Mouse (Mus musculus): ENCODE results near the gene Lars2. TPM values are rescaled to one million over a fixed set of nuclear protein-coding genes. Genes with fewer than 3 reads are reported as not detected.

Gene Lars2
- polyA plus RNA-seq, 1 experiment from 2014 or later: 117 TPM

DNA sequence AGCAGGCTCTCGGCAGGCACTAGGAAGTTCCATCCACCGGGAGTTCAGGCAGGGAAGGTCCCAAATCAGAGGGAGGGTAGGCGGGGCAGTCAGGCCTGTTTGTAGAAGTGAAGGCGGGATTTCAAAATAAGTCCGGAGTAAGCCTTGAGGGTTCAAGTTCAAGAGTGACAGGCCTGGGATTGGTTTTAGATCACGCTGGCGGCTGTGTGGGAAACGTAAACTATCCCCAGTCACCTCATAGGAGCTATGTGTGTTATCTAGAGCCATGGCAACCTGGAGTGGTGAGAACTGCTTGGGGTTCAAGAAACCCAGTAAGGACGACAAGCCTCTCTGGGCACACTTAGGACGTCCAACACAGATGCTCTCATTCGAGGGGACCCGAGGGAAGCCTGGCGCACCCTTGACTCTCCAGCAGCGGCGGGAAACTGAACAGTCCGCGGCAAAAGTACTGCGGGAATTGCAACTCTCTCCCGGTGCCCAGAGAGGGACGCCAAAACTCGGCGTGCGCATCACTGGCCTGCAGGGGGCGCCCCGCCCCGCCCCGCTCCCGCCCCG, 111.4 kb downstream of the Lars2 start:
- Histone ChIP-seq H3K36me3 (ENCODE audit: inconsistent target) (peaks cover 13% of the 10 kb centered on the region; the same call in 1 of the 2 replicates), H3K4me3 (ENCODE audit: inconsistent target) (peak overlapping the region; percentile 8; the same call in 1 of the 2 replicates), H3K27ac (no peak overlapping the region), H3K79me2 (ENCODE audit: inconsistent target) (peaks cover 39% of the 10 kb centered on the region)
- WGBS (ENCODE audit: missing documents): 8% methylated on average over 27 of the region's 29 CpGs

DNA sequence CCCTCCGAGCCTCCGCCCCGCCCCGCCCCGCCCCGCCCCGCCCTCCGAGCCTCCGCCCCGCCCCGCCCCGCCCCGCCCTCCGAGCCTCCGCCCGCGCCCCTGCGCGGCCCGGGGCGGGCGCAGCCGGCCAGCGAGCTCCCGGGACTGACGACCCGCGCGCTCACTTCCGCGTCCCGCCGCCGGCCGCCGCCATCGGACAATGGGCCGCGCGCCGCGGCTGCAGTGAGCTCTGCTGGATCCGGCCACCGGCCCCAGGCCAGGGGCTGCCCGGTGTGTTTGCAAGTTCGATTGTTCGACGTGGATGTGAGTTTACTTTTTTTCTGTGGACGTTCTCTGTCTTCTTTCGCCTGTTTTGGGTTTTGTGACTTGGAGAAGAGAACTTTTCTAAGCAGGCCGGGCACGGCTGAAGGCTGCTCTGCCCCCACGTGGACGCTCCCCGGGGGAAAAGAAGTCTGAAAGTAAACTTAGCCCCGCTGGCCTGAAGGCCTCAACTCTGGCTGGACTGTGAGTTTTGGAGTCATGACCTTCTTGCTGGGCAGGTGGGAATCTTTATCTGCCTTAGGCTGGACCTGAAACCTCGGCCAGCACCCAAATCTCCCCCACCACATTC, 112.0 kb downstream of the Lars2 start, which contains the start of gene Limd1:
Limd1 (plus strand) TSS at position 121 of the 610 bp plus-strand sequence.
- peak within 1 kb of the TSS; percentile 68 for H3K27ac ChIP-seq
- H3K36me3 ChIP-seq (ENCODE audit: inconsistent target): peaks cover 13% of the 10 kb centered on the region; the same call in 1 of the 2 replicates
- H3K4me3 ChIP-seq (ENCODE audit: inconsistent target): peak within 1 kb of the TSS; percentile 65
- WGBS (ENCODE audit: missing documents): under 1% methylated on average over 53 of the region's 57 CpGs
- H3K79me2 ChIP-seq (ENCODE audit: inconsistent target): peaks cover 45% of the 10 kb centered on the region

DNA sequence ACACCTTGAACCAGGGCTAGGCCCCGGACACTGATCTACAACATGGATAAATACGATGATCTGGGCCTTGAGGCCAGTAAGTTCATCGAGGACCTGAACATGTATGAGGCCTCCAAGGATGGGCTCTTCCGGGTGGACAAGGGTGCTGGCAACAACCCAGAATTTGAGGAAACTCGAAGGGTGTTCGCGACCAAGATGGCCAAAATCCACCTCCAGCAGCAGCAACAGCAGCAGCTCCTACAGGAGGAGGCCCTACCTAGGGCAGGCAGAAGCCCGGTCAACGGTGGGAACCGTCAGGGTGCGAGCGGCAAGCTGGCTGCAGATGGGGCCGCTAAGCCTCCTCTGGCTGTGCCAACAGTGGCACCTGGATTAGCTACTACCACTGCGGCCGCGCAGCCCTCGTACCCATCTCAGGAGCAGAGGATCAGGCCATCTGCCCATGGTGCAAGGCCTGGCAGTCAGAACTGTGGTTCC, 112.5 kb downstream of the Lars2 start:
- Histone ChIP-seq H3K79me2 (ENCODE audit: inconsistent target) (peaks cover 50% of the 10 kb centered on the region), H3K36me3 (ENCODE audit: inconsistent target) (peaks cover 13% of the 10 kb centered on the region; the same call in 1 of the 2 replicates), H3K27ac (peak overlapping the region; percentile 68), H3K4me3 (ENCODE audit: inconsistent target) (peak overlapping the region; percentile 65)
- 36% methylated on average over 17 of the region's 17 CpGs for WGBS (ENCODE audit: missing documents)

DNA sequence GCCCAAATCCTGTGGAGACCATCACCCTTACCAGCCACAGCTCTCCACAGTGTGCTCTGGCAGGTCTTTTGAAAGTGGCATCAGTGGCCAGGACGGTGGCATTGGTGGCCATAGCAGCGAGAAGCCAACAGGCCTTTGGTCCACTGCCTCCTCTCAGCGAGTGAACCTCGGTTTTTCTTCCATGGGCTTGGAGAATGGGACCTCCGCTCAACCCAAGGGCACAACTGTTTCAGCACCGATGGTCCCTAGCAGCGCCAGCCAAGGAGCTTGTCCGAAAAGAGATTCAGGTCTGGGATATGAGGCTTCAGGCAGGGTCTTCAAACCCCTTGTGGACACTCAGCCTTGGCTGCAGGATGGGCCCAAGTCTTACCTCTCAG, 113.1 kb downstream of the Lars2 start:
- WGBS (ENCODE audit: missing documents): 93% methylated on average over 8 of the region's 8 CpGs
- peak overlapping the region; percentile 68; the same call in 1 of the 2 replicates for H3K27ac ChIP-seq
- H3K36me3 ChIP-seq (ENCODE audit: inconsistent target): peaks cover 16% of the 10 kb centered on the region; the same call in 1 of the 2 replicates
- H3K4me3 ChIP-seq (ENCODE audit: inconsistent target): peak overlapping the region; percentile 65; the same call in 1 of the 2 replicates
- peaks cover 57% of the 10 kb centered on the region for H3K79me2 ChIP-seq (ENCODE audit: inconsistent target)

DNA sequence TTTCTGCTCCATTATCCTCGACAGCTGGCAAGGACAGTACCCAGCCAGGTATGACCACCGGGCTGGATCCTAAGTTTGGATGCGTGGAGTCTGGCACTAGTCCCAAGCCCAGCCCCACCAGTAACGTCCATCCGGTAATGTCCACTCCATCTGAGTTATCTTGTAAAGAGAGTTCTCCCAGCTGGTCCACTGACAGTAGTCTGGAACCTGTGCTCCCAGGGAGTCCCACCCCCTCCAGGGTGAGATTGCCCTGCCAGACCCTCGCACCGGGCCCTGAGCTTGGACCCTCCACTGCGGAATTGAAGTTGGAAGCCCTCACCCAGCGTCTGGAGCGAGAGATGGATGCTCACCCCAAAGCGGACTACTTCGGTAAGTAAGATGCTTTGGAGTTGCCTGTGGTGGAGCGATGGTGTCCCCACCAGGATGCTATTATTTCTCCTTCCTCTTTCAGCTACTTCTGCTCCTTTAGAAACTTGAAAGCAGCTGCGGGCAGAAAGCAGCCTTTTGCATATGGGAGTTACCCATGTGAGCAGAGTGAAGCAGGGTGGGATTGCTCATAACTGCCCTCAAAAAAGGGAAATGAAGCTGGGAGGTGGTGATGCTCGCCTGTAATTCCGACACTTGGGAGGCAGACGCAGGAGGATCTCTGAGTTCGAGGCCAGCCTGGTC, 113.7 kb downstream of the Lars2 start:
- H3K4me3 ChIP-seq (ENCODE audit: inconsistent target): no peak overlapping the region
- H3K79me2 ChIP-seq (ENCODE audit: inconsistent target): peaks cover 62% of the 10 kb centered on the region
- peaks cover 17% of the 10 kb centered on the region; the same call in 1 of the 2 replicates for H3K36me3 ChIP-seq (ENCODE audit: inconsistent target)
- WGBS (ENCODE audit: missing documents): 42% methylated on average over 18 of the region's 18 CpGs
- 0 out of 2 replicates have a peak overlapping the region, but pooled peaks have one; percentile 8 for H3K27ac ChIP-seq

DNA sequence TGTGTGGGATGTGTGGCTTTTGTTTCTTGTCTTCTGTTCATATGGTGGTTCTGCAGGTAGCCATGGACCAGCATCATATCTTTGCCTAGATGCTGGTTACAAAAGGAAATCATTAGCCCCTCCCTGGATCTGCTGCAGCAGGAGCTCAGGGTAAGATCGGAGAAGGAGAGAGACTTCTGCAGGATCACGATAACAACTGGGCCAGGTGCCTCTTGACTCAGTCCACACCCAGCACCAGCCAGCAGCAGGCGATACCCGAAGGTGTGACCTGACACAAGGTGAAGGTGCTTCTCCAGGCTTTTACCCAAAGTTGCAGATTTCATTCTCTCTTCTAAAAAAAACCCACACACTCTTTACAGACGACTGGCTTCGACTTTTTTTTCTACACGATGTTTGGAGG, 114.4 kb downstream of the Lars2 start:
- 0 out of 2 replicates have a peak overlapping the region, but pooled peaks have one; percentile 8 for H3K27ac ChIP-seq
- 85% methylated on average over 7 of the region's 7 CpGs for WGBS (ENCODE audit: missing documents)
- H3K36me3 ChIP-seq (ENCODE audit: inconsistent target): peaks cover 17% of the 10 kb centered on the region; the same call in 1 of the 2 replicates
- H3K79me2 ChIP-seq (ENCODE audit: inconsistent target): peaks cover 69% of the 10 kb centered on the region
- no peak overlapping the region for H3K4me3 ChIP-seq (ENCODE audit: inconsistent target)

DNA sequence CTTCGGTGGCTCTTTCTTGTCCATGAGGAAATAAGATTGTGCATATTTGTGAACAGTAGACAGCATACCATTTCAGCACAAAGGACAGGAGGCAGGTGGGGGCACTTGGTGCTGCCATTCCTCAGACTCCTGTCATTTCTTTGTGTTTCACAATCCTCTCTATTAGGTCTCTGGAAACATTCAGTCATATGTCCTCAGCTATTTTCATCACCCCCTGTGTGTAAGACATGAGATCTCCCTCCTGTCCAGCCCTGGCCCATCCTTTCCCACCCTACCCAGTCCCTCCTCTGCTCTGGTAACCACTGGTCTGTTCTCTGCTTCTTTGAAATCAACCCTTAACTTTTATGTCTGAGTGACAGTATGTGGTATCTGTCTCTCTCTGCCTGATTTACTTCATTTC, 116.9 kb downstream of the Lars2 start:
- WGBS (ENCODE audit: missing documents): 90% methylated on average over 1 of the region's 1 CpGs
- H3K4me3 ChIP-seq (ENCODE audit: inconsistent target): no peak overlapping the region
- peaks cover 94% of the 10 kb centered on the region for H3K79me2 ChIP-seq (ENCODE audit: inconsistent target)
- peaks cover 26% of the 10 kb centered on the region for H3K36me3 ChIP-seq (ENCODE audit: inconsistent target)
- H3K27ac ChIP-seq: no peak overlapping the region

DNA sequence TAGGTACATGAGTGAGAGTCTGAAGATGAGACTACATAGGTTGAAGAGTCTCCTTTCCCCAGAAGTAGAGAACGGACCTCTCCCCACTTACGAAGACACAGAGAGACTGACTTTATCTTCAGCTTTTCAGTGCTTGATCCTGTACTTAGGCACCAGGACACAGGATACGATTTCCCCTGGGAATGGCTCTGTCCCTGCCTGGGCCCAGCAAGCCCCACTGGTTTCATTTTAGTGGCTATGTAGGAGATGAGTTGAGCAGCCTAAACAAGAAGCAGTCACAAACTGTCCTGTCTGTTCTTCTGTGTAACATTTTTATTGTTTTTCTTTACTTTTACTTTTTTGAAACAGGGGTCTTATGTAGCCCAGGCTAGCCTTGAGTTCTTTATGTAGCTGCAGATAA, 118.1 kb downstream of the Lars2 start:
- H3K79me2 ChIP-seq (ENCODE audit: inconsistent target): peaks cover 96% of the 10 kb centered on the region
- no peak overlapping the region for H3K4me3 ChIP-seq (ENCODE audit: inconsistent target)
- 93% methylated on average over 3 of the region's 3 CpGs for WGBS (ENCODE audit: missing documents)
- peaks cover 26% of the 10 kb centered on the region for H3K36me3 ChIP-seq (ENCODE audit: inconsistent target)
- H3K27ac ChIP-seq: no peak overlapping the region

DNA sequence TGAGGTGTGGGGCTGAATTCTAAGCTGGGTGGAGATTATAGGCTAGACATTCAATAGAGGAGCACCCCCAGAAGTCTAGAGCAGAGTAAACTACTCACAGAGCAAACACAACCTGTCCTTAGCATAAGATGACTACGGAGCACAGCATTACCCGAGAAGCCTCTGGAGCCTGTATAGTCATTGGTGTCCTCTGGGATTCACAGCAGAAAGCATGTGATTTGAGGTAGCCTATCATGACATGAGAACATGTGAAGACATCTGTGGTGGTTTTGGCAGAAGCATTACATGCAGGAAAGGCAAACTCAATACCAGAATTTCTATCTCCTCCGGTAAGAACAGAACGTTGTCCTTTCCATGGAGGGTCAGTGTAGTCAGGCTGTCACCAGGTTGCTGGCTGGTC, 118.8 kb downstream of the Lars2 start:
- Histone ChIP-seq H3K4me3 (ENCODE audit: inconsistent target) (no peak overlapping the region), H3K79me2 (ENCODE audit: inconsistent target) (peaks cover 98% of the 10 kb centered on the region), H3K36me3 (ENCODE audit: inconsistent target) (peaks cover 26% of the 10 kb centered on the region), H3K27ac (no peak overlapping the region)
- 99% methylated on average over 4 of the region's 4 CpGs for WGBS (ENCODE audit: missing documents)

DNA sequence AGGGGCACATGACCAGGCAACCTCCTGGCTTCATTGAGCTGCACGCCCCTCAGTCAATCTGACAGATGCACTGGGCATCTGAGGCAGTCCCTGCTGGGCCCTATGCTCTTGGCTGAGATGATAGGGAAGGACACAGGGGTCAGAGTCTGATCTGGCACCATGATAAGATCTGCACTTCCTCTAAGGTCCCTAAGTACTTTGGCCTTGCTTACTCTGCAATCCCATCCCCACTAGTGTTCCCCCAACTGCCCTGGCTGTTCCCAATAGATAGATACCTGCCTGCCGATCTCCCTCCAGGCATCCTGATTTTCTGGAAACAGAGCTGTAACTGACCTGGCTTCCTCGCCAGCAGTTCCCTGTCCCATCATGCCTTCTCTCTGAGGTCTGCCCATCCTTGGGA, 119.9 kb downstream of the Lars2 start:
- Histone ChIP-seq H3K36me3 (ENCODE audit: inconsistent target) (peaks cover 25% of the 10 kb centered on the region), H3K27ac (no peak overlapping the region), H3K4me3 (ENCODE audit: inconsistent target) (no peak overlapping the region), H3K79me2 (ENCODE audit: inconsistent target) (peaks cover 99% of the 10 kb centered on the region)
- 98% methylated on average over 3 of the region's 3 CpGs for WGBS (ENCODE audit: missing documents)

DNA sequence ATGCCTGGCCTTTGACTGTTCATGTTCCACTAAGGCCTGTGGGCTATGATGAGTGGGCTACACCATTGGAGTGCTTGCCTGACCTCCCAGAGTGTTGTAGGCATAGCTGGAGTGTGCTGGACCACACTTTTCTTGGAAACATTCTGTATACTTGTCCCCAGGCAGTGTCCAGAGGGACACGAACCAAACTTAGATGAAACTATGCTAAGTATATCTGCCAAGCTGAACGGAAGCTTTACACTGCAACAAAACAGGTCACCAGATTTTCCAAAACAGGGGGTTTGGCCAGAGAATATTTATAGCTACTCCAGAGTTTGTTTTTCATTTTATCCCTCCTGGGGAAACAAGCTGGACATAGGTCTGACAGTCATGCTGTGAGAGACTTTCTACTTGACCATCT, 122.3 kb downstream of the Lars2 start:
- 88% methylated on average over 2 of the region's 2 CpGs for WGBS (ENCODE audit: missing documents)
- Histone ChIP-seq H3K27ac (no peak overlapping the region), H3K79me2 (ENCODE audit: inconsistent target) (peaks cover 99% of the 10 kb centered on the region), H3K36me3 (ENCODE audit: inconsistent target) (peaks cover 13% of the 10 kb centered on the region), H3K4me3 (ENCODE audit: inconsistent target) (no peak overlapping the region)

DNA sequence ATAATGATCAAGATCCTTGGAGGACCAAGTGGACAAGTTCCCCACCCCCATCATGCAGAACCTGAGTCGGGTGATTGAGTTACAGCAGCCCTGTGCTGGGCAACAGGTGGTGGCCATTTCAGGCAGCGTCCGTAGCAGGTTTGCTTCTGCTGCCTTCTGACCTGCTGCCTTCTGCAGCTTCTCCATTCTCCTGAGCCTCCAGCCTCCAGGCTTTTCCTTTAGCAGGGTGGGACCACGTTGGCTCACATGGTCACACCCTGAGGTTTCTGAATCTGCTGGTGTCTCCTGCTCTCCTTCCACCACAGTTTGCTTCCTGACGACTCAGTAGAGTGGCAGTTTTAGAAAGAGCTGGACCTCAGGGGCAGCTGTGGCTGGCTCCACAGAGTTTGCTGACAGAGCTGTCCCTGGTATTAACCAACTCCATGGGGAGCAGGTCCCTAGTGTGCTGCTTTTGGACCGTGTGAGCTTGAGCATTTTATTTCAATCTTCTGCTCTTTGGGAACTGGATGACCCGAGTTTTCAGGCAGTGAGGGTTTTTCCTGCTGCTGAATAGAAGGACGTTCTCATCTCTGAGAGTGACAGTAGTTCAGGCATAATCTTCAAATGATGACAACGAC, 123.1 kb downstream of the Lars2 start:
- H3K36me3 ChIP-seq (ENCODE audit: inconsistent target): peaks cover 11% of the 10 kb centered on the region
- no peak overlapping the region for H3K27ac ChIP-seq
- WGBS (ENCODE audit: missing documents): 76% methylated on average over 9 of the region's 9 CpGs
- H3K79me2 ChIP-seq (ENCODE audit: inconsistent target): peaks cover 99% of the 10 kb centered on the region
- H3K4me3 ChIP-seq (ENCODE audit: inconsistent target): no peak overlapping the region

DNA sequence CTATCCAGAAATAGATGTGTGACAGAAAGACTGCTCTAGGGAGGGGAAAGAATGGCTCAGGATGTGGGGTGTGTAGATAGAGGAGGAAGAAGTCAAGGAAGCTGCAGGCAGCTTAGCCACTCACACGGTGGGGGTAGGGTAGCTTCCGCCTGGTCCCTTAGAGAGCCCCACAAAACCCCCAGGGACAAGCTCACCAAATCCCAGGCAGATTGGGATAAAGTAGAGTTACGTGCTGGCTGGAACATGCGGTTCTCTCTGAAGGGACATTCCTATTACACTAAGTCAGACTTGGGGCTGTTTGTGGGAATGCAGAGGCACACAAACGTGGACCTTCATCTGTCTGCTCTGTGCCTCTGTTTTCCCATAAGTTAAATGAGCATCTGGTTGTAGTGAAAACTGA, 124.2 kb downstream of the Lars2 start:
- Histone ChIP-seq H3K79me2 (ENCODE audit: inconsistent target) (peaks cover 99% of the 10 kb centered on the region), H3K36me3 (ENCODE audit: inconsistent target) (peaks cover 9% of the 10 kb centered on the region), H3K4me3 (ENCODE audit: inconsistent target) (no peak overlapping the region), H3K27ac (no peak overlapping the region)
- WGBS (ENCODE audit: missing documents): 82% methylated on average over 5 of the region's 5 CpGs

DNA sequence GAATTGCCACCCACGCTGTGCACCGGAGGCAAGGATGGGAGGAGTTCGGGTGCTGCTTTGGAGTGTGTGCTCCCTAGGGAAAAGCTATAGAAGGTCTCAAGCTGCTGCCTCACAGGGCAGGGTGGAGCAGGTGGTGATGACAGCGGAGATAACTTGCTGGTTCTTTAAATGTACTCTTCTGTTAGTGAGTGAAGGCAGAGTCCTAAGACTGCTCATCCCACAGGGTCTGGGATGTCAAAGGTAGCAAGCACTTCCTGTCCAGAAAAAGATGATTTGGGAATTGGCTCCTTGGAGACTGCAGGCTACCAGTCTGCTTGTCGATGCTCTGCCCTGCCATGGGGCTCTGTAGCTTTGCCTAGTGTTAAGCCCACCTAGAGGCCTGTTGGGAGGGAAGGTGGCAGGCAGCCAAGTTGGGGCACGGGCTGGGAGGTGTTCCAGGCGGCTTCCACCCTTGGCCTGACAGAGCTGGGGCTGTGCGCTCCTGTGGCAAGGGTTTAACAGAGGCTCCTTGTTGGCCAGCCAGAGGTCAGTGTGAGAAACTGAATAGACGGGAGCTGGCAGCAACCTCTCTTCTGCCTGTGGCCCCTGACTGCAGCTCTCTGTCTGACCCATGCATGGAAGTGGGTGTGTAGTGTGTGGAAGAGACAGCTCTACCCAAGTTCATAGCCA, 125.3 kb downstream of the Lars2 start:
- no peak overlapping the region for H3K27ac ChIP-seq
- 85% methylated on average over 8 of the region's 9 CpGs for WGBS (ENCODE audit: missing documents)
- no peak overlapping the region for H3K4me3 ChIP-seq (ENCODE audit: inconsistent target)
- peaks cover 99% of the 10 kb centered on the region for H3K79me2 ChIP-seq (ENCODE audit: inconsistent target)
- H3K36me3 ChIP-seq (ENCODE audit: inconsistent target): peaks cover 4% of the 10 kb centered on the region; the same call in 1 of the 2 replicates
